Mouse (Mus musculus) intestine, embryonic 16.5 days (tissue): ENCODE data around the gene Pabpn1. TPM values are rescaled to one million over a fixed set of nuclear protein-coding genes. Genes with fewer than 3 reads are reported as not detected.
A peak's percentile ranks its signal among the peaks of the same experiment; 100 is the strongest.

Experiments used
- ATAC-seq: fragments of 200-750 bp; cut with Nextera tagmentation; 2 replicates; pipeline ENCODE4 v1.8.0; 2017; ENCODE audit warnings: moderate TSS enrichment, moderate library complexity
- H3K27ac ChIP-seq: fragments of 300-500 bp; sonication (generic); 2 replicates; pipeline ENCODE4 v1.5.1; 2014; ENCODE audit warnings: mild to moderate bottlenecking, low read length
- H3K27me3 ChIP-seq: fragments of 300-500 bp; sonication (generic); replicated peaks from 2 replicates; pipeline ENCODE4 v1.6.1; 2014; ENCODE audit warnings: low read length, control low read depth, mixed read lengths; ENCODE audit not compliant: control insufficient read depth, insufficient read depth
- H3K36me3 ChIP-seq: fragments of 300-500 bp; sonication (generic); 2 replicates; pipeline ENCODE4 v1.6.1; 2014; ENCODE audit warnings: low read length, control low read depth; ENCODE audit not compliant: control insufficient read depth, insufficient read depth
- H3K4me1 ChIP-seq: fragments of 300-500 bp; sonication (generic); 2 replicates; pipeline ENCODE4 v1.6.1; 2014; ENCODE audit warnings: low read length, control low read depth, mixed read lengths; ENCODE audit not compliant: control insufficient read depth, insufficient read depth
- H3K4me2 ChIP-seq: fragments of 300-500 bp; sonication (generic); 2 replicates; pipeline ENCODE4 v1.6.1; 2014; ENCODE audit warnings: low read depth, low read length, control low read depth
- H3K4me3 ChIP-seq: fragments of 300-500 bp; sonication (generic); 2 replicates; pipeline ENCODE4 v1.5.1; 2014; ENCODE audit warnings: mild to moderate bottlenecking, low read length
- H3K9ac ChIP-seq: fragments of 300-500 bp; sonication (generic); 2 replicates; pipeline ENCODE4 v1.6.1; 2014; ENCODE audit warnings: low read depth, low read length
- H3K9me3 ChIP-seq: fragments of 300-500 bp; sonication (generic); 2 replicates; pipeline ENCODE4 v1.6.1; 2016; ENCODE audit warnings: low read length, control low read depth; ENCODE audit not compliant: control insufficient read depth
- WGBS: fragments of 180-500 bp; shearing (Covaris S2); extraction: QIAGEN DNeasy Blood & Tissue Kit; methylation state at CpG from one replicate; pipeline ENCODE4 v1.1.7; 2014; 5-methylcytosine and 5-hydroxymethylcytosine counted together
- polyA plus RNA-seq: library from polyadenylated mRNA; unstranded; fragments of >200 nt; fragmentation: Nextera tagmentation; extraction: Ambion mirVana; gene quantifications from 2 replicates; pipeline ENCODE4 v1.2.1, GENCODE M21; 2015

Gene Pabpn1
- polyA plus RNA-seq, 1 experiment from 2014 or later: 79.8 TPM

DNA sequence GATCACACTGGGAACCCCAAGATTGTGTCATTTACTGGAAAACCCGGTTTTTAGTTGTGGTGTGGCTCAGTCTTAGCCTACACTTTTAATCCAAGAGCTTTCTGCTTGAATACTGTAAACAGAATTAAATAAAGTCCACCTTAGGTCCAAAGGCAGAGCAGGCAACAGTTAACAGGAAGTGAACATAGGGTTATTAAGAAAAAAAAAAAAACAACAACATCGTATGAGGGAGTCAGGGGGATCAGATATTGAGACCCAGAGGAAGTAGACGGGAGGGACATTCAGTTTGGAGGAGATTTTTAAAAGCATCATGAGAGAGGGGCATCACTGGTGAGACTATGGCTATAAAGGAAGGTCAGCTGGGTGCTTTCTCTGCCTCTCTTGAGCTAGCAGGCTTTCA lies 26.0 kb upstream of the Pabpn1 start:
- H3K27ac ChIP-seq: no peak overlapping the region
- no peak for ATAC-seq
- H3K9ac ChIP-seq: no peak overlapping the region
- H3K4me3 ChIP-seq: no peak overlapping the region
- no peaks in the 10 kb centered on the region for H3K9me3 ChIP-seq
- no peak overlapping the region for H3K4me2 ChIP-seq
- no peaks in the 10 kb centered on the region for H3K27me3 ChIP-seq
- WGBS: 43% methylated on average over 3 of the region's 3 CpGs
- H3K4me1 ChIP-seq: peaks cover 2% of the 10 kb centered on the region; the same call in 1 of the 2 replicates
- no peaks in the 10 kb centered on the region for H3K36me3 ChIP-seq

DNA sequence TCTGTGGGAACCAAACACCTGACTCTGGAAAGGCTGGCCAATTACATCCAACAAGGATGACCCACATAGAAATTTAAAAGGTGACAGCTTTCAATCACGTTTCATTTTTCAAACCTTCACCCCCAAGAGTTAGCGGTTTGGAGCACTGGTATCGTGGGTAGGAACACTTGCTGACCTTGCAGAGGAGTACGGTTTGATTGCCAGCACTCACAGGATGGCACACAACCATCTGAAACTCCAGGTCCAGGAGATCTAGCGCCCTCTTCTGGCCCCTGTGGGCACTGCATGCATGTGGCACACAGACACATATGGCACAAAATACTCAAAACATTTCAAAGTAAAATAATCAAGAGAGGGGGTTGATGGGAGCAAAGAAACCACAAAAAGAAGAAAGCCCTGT lies 25.4 kb upstream of the Pabpn1 start:
- Histone ChIP-seq H3K4me2 (no peak overlapping the region), H3K27me3 (no peaks in the 10 kb centered on the region), H3K4me3 (no peak overlapping the region), H3K9ac (no peak overlapping the region), H3K27ac (no peak overlapping the region), H3K36me3 (no peaks in the 10 kb centered on the region), H3K4me1 (peaks cover 2% of the 10 kb centered on the region; the same call in 1 of the 2 replicates), H3K9me3 (no peaks in the 10 kb centered on the region)
- WGBS: 55% methylated on average over 5 of the region's 5 CpGs
- ATAC-seq: no peak

DNA sequence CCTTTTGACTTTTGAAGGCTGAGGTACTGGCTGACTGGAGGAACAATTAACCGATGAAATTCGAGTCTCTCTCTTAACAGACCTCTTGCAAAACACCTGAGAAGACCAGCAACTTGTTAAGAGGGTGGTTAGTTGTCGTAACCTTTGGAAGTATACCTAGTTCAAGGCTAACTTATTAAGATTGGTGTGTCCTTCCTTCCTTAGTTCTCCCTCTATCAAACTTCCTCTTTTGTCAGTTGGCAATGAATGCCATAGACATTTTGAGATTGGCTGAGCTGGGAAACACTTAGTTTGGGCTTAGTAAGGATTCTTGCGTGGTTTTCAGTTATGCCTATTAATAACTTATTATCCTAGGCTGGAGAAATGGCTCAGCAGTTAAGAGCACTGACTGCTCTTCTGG lies 24.3 kb upstream of the Pabpn1 start:
- no peaks in the 10 kb centered on the region for H3K27me3 ChIP-seq
- no peak overlapping the region for H3K4me2 ChIP-seq
- H3K9ac ChIP-seq: no peak overlapping the region
- no peak overlapping the region for H3K27ac ChIP-seq
- H3K9me3 ChIP-seq: no peaks in the 10 kb centered on the region
- no peak for ATAC-seq
- WGBS: 82% methylated on average over 4 of the region's 4 CpGs
- no peak overlapping the region for H3K4me3 ChIP-seq
- peaks cover 5% of the 10 kb centered on the region; the same call in 1 of the 2 replicates for H3K4me1 ChIP-seq
- H3K36me3 ChIP-seq: no peaks in the 10 kb centered on the region

DNA sequence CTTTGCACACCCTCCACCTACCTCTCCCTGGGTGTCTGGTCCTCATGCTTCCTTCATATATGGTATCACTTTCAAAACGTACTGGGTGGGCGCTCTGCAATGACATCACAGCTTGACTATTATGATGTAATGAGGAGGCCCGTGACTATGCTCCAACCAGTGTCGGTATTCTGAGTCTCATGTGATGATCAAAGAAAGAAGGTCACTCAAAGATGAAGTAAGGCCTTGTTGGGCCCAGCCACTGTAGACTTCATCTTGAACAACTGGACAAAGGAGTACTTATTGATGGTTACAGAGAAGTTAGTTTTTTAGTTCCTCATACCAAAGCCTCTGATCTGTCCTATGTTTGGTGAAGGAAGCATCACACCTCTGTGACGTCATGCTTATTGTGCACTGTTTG lies 21.4 kb upstream of the Pabpn1 start, which contains the start of gene Homez:
Gene Homez (minus strand): TSS at position 101 of the 400 bp plus-strand sequence.
- no peak within 1 kb of the TSS for H3K9ac ChIP-seq
- no peaks in the 10 kb centered on the region for H3K36me3 ChIP-seq
- WGBS: 88% methylated on average over 5 of the region's 5 CpGs
- no peak within 1 kb of the TSS for H3K4me2 ChIP-seq
- ATAC-seq: no peak
- peaks cover 12% of the 10 kb centered on the region for H3K4me1 ChIP-seq
- no peaks in the 10 kb centered on the region for H3K9me3 ChIP-seq
- no peak within 1 kb of the TSS for H3K27ac ChIP-seq
- no peak within 1 kb of the TSS for H3K4me3 ChIP-seq
- H3K27me3 ChIP-seq: no peaks in the 10 kb centered on the region

DNA sequence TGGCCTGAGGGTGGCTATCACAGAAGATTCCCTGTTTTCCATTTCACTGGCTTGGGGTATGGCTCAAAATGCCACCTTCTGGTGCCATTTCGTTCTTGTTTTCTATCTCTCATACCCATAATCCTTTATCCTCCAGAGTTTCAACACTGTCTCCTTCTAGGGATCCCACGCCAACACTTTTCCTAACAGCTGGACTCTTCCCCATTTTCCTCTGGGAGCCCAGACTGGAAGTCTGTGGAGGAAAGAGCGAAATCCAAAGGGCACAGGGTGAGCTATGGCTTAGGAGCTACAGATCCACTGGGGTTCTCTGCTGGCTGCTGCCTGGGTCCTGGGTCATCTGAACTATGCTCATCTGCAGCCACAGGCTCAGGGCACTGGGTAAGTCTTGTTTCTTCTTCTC lies 18.1 kb upstream of the Pabpn1 start:
- H3K27ac ChIP-seq: no peak overlapping the region
- no peaks in the 10 kb centered on the region for H3K27me3 ChIP-seq
- H3K9ac ChIP-seq: no peak overlapping the region
- no peak overlapping the region for H3K4me3 ChIP-seq
- H3K4me2 ChIP-seq: no peak overlapping the region
- ATAC-seq: no peak
- H3K4me1 ChIP-seq: peaks cover 12% of the 10 kb centered on the region
- no peaks in the 10 kb centered on the region for H3K9me3 ChIP-seq
- 86% methylated on average over 3 of the region's 3 CpGs for WGBS
- H3K36me3 ChIP-seq: no peaks in the 10 kb centered on the region

DNA sequence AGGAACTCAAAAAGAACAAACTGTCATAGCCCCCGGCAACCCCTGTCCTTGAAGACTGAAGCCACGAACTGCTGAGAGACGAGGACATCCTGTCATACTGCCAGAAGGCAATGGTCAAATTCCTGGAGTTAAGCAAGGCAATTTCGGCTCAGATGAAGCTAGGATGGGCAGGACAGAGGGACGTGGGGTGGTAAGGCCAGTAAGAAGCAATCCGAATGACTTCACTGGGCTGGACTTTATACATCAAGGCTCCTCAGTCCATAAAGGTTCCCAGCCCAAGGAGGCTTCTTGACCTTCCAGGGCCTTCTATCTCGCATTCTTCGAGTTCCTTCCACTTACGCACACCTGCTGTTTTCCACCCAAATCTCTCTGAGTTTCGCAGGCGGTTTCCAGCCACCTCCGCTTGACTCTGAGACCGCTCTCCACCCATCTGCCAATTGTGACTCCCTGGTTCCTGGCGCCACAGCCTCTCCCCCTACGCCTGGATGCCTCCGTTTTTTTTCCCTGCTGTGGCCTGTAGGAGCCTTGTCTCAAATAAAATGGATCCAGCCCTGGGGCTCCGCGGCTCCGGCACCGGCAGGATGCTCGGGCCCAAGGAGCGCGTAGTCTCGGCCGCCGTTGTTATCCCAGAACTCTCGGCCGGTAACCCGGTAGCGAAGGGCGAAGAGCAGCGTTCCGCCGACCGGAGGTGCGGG lies 16.3 kb upstream of the Pabpn1 start:
- Histone ChIP-seq H3K9me3 (no peaks in the 10 kb centered on the region), H3K36me3 (no peaks in the 10 kb centered on the region), H3K9ac (peak overlapping the region; percentile 81), H3K4me3 (peak overlapping the region; percentile 82), H3K27me3 (no peaks in the 10 kb centered on the region), H3K27ac (peak overlapping the region; percentile 88), H3K4me2 (peak overlapping the region; percentile 94), H3K4me1 (peaks cover 12% of the 10 kb centered on the region)
- 2% methylated on average over 36 of the region's 36 CpGs for WGBS
- ATAC-seq: peak; percentile 32; the same call in 1 of the 2 replicates

DNA sequence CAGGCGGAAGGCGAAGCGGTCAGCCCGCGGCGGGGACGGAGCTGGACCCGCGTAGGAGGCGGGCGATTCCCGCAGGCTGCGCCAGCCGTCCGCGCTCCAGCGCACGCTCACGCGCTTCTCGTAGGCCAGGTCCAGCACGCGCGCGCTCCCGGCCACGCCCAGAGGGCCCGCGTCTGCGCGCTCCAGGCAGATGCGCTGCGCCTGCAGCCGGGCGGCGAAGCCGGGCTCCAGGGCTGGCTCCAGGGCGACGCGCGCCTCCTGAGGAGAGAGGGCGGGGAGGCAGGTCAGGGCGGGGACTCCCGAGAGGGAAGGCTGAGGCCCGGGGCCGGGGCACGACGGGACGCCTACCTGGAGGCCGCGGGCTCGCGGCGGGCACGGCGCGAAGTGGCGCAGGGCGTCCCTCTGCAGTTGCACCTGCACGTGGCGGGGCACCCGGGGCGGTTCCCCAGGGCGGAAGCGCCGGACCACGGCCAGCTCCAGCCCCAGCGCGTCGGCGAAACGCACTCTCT lies 15.7 kb upstream of the Pabpn1 start:
- WGBS: under 1% methylated on average over 64 of the region's 72 CpGs
- Histone ChIP-seq H3K27me3 (no peaks in the 10 kb centered on the region), H3K36me3 (no peaks in the 10 kb centered on the region), H3K4me1 (peaks cover 12% of the 10 kb centered on the region), H3K27ac (peak overlapping the region; percentile 88), H3K4me2 (peak overlapping the region; percentile 94), H3K9me3 (no peaks in the 10 kb centered on the region), H3K9ac (peak overlapping the region; percentile 81), H3K4me3 (peak overlapping the region; percentile 82)
- ATAC-seq: peak; percentile 94

DNA sequence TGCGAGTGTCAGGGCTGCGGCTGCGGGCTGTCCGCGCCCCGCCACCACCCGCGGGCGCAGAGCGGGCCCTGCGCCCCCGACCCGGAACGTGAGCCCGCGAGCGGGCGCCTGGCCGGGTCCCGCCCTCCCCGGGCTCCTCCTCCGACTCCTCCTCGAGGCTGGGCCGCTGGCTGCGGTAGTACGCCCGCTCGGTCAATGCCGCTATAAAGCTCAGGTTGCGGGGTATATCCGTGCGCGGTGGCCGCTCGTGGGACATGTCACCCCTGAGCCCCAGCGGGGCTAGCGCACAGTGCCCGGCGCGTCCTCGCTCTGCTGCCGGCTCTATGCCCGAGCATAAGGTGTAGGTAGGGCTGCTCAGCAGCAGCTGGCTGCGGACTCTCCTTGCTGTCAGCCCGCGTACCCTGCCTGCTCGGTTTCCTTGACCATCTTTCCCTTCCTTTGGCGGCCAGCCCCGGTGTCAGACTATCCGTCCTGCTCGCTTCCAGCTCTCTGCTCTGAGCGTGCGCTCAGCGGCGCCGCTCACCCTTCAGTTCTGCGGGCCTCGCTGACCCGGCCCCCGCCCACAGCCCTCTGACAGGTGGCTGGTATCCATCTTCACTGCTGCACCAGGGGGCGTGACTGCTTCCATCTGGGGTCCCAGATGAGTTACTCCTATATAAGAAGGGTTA lies 15.1 kb upstream of the Pabpn1 start, which contains the start of gene Ppp1r3e:
Gene Ppp1r3e (minus strand): TSS at position 503 of the 668 bp plus-strand sequence.
- Histone ChIP-seq H3K27me3 (no peaks in the 10 kb centered on the region), H3K4me2 (peak within 1 kb of the TSS; percentile 94), H3K4me1 (peaks cover 12% of the 10 kb centered on the region), H3K9me3 (no peaks in the 10 kb centered on the region), H3K4me3 (peak within 1 kb of the TSS; percentile 82), H3K27ac (peak within 1 kb of the TSS; percentile 88), H3K36me3 (no peaks in the 10 kb centered on the region), H3K9ac (peak within 1 kb of the TSS; percentile 81)
- ATAC-seq: peak; percentile 87
- under 1% methylated on average over 56 of the region's 61 CpGs for WGBS

DNA sequence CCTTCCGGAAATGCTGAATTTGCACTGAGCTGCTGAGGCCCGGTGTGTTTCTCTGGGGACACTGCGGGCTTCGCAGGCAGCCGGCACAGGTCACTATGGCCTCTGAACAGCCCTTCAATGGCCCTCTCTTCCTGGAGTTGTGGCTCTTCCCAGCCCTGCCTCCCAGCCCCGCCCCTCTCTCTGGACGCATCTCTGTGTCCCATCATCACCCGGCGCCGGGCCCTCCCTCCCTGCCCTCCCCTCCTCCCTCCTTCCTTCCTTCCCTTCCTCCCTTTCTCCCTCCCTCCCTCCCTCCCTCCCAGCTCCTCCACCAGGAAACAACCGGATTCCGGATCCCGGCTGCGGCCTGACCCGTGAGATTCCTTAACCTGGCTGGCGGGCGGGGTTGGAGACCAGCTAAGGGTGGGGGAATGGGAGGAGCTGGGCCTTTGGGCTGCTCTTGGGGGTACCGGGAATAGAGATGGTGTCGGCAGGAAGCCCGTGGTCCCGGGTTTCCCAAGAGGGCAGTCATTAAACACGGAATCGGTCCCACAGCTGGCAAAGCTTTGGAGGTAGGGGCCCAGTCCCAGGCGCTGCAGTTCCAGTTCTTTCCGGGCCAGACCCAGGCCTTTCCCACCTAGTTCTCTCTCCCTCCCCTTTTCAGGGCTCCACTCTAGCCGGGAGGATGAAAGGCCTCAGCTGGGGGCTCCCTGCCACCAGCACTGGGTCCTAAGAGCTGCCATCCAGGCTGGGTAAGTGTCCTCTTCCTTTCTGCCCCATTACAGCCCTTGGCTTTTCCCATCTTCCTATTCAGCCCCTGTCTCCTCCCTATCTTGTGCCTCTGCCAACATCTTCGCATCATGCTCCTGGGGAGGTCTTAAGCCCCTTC lies 8.9 kb upstream of the Pabpn1 start, which contains the start of the genes Bcl2l2 and Gm20521:
Gene Bcl2l2 (plus strand): TSS at position 224 of the 868 bp plus-strand sequence.
Gene Gm20521 (plus strand): TSS at position 288 of the 868 bp plus-strand sequence.
- H3K9me3 ChIP-seq: no peaks in the 10 kb centered on the region
- peak within 1 kb of the TSS; percentile 84 for H3K9ac ChIP-seq
- H3K27me3 ChIP-seq: no peaks in the 10 kb centered on the region
- under 1% methylated on average over 27 of the region's 27 CpGs for WGBS
- H3K4me1 ChIP-seq: peaks cover 21% of the 10 kb centered on the region
- peak within 1 kb of the TSS; percentile 66 for H3K4me3 ChIP-seq
- H3K27ac ChIP-seq: peak within 1 kb of the TSS; percentile 95
- peaks cover 4% of the 10 kb centered on the region; the same call in 1 of the 2 replicates for H3K36me3 ChIP-seq
- peak; percentile 94 for ATAC-seq
- H3K4me2 ChIP-seq: peak within 1 kb of the TSS; percentile 77
